Mouse (Mus musculus) layer of hippocampus, postnatal 14 days (tissue): ENCODE data around the gene Uba3. TPM values are rescaled to one million over a fixed set of nuclear protein-coding genes. Genes with fewer than 3 reads are reported as not detected.

Experiments
- DNase-seq, 2 experiments: peaks; one replicate each; pipeline ENCODE4 v3.0.0; 2021 to 2022; ENCODE audit warnings: low spot score in 2 of 2, mixed read lengths in 1 of 2
- total RNA-seq, 2 experiments: library from RNA; stranded (reverse); gene quantifications; 2 replicates each; pipeline ENCODE4 v1.2.3; 2021

Gene Uba3
- total RNA-seq, 2 experiments from 2014 or later = 62.1 to 65.7 TPM

DNA sequence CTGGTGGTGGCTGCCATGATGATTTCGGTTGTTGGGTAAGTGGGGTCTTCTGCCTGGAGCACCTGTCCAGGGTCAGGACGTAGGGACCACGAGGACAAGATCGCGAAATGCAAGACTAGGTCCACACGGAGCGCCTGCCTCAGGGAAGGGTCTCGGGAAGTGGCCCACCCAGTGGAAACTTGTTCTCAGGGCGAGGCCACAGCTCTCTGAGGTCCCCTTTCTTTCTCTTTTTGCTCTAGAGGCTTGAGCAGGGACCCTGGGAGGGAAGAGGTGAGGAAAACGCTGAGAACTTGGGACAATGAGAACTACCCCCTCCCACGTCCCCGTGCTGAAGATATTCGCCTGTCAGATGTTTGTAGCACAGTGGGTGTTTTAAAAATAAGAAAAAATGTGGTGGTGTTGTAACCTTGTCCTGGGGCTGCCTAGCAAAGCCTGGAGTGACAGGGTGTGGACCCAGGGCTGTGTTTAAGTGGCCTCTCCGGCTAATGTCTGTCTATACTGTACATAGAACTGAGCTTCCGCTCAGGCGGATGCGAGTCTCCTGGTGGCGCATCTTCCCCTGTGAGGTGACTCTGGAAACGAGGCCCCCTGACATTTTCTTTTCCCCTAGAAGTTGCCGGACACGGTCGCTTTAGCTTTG, 5.6 kb upstream of the Uba3 start:
- peak in 1 of 2 experiments; percentile 22 for DNase-seq

DNA sequence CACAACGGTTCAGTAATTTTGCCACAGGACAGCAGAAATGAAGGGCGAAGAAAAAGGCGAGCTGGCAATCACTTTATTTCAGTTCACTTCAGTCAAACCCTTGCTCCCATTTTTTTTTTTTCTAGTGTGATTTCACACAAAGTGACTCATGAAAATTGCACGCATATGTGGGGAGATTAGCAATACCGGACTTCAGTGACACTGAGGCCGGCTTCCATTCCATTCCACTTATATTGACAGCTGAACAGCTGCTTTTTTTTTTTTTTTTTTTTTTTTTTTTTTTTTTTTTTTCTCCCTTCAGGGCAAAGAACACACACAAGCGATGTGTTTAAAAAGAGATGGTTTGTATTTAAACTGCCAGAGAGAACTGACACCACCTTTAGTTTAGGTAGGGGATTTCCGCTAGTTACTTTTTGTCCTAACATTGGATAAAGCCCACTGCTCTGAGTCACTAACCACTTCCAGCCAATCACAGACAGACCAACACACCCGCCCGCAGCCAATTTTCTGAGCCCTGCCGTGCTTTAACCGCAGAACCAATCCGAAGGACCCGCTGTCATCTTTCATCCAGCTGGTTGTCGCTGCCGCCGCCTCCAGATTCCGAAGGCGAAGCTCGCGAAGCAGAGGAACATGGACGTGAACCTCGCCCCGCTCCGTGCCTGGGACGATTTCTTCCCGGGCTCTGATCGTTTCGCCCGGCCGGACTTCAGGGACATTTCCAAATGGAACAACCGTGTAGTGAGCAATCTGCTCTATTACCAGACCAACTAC, 4.9 kb upstream of the Uba3 start, which contains the start of gene Arl6ip5:
TSS of gene Arl6ip5 (plus strand) at position 499 of the 771 bp plus-strand sequence.
- DNase-seq = peak; percentile 82 to 90

DNA sequence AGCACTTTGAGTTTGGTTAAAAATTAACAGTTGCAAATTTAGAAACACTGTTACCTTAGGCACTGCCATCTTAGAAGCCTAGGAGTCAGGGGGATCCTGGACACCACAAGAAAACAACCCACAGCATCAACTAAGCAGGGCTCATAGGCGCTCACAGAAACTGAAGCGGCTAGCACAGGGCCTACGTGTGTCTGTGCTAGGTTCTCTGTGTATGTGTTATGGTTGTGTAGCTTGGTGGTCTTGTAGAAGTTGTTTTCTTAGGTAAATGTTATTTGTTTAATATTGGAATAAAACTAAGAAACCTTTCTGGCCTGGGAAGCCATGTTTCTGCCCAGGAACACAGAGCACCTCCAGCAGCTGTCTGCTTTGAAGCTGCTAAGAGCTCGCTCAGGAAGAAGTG, 4.3 kb upstream of the Uba3 start:
- DNase-seq = no peak

DNA sequence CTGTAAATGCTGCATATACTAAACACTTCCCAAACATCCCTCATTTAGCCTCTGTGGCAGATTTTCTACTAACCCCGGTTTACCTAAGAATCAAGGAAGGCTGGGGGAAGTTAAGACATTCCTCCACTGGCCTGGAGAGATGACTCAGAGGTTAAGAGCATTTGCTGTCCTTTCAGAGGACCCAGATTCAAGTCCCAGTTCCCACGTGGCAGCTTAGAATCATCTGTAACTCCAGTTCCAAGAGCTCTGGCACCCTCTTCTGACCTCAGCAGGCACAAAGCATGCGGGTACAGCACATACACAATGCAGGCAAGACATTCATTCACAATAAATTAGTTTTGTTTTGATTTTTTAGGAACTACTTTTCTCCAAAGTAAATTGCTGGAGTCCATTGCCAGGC, 3.8 kb upstream of the Uba3 start:
- DNase-seq = no peak

DNA sequence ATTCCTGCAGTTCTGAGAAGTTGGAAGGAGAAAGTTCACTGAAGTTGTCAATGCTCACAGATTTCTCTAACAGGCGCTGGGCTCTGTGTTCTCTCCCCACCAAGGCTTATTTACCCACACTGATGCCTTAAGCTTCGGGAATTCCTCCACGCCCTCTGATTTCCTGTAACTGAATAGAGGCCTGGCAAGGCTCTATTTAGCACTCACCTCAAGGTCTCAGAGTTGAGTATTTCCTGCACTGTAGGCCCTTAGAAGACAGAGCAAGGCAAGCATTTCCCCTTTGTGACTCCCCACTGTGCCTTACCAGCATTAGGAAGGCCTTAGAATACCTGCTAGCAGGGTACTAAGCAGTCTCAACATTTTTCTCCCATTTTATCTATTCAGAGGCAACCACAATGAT, 3.0 kb upstream of the Uba3 start:
- no peak for DNase-seq

DNA sequence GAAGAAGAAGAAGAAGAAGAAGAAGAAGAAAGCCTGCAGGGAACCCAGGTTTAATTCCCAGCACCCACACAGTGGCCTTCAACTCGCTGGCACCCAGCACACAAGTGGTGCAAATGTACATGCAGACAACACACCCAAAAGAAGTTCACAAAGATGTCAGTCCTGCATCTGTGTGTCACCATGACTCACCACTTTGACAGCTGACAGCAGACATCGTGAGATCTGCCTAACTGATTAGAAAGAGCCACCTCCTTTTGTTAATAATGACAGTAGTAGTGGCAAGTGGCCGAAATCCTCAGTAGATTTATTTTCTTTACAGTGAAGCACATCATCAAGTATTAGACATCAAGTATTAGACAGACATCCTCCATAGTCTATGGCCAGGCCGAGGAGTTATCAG, 1.6 kb upstream of the Uba3 start:
- DNase-seq = no peak

DNA sequence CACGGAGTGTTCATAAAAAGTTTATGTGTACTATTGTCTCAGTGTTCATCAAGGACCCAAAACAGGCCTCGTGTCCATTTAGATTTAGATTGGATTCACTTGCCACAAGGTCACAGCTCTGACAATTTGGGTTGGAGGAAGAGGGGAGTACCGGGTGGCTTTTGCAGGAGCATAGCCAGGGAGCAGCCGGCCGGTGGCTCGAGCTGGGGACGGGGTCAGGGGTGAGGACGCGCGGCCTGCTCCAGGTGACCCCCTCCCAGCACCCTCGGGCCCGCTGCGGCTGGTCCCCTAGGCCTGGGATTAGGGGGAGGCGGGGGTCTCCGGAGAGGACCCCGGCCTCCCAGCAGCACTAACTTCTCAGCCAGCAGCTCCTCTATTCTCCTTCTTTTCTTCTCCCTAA, 495 bp downstream of the Uba3 start:
- DNase-seq = no peak

DNA sequence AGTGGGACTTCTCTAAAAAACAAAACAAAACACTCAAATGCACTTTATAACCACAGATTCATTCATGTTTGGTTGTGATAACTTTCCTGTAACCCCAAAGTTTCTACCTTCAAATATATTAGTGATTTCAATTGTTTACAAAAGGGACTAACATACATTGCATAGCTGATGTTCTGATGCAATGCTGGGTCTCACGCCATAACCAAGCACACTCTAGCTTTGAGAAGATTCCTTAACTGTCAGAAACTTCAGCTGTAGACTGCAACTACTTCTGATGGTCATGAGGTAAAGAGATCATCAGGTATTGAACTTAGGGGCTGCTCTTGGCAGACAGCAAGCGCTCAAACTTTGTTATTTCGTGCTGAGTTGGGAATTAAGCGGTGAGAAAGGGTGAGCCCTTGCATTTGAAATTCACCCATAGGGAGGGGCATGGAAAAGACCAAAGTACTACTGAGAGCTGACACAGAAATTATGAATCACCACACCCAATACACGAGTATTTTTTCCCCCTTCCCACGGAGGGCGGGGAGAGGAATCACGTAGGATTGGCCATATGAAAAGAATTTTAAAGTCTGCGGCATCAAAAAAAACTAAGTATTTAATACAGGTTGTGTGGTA, 1.1 kb downstream of the Uba3 start:
- DNase-seq = no peak

DNA sequence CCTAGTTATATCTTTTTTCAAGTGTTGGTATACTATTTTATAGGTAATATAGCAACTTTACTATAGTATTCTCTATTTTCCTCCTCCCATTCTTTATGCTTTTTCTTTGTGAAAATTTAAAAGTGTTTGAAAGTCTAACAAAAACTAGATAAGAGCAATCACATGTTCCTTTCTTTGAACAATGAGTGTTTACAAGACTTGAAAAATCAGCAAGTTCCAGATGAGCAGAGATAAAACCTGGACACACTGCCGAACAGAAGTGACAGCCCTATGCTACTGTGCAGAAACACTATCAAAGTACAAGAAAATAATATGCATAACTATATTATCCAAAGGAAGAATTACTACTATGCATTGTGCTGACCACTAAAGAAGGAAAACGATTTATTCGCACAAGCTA, 3.0 kb downstream of the Uba3 start:
- DNase-seq = no peak

DNA sequence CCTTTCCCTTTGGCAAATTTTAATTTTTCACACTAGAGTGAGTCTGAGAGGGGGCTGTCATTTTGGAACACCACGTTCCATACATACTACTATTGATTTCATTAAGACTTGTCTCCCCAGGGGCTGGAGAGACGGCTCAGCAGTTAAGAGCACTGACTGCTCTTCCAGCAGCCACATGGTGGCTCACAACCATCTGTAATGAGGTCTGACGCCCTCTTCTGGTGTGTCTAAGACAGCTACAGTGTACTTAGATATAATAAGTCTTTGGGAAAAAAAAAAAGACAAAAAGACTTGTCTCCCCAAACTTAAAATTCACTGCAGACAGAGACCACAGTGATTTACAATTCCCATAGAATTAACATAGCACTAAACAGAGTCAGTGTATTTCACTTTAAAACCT, 5.0 kb downstream of the Uba3 start:
- DNase-seq = no peak

DNA sequence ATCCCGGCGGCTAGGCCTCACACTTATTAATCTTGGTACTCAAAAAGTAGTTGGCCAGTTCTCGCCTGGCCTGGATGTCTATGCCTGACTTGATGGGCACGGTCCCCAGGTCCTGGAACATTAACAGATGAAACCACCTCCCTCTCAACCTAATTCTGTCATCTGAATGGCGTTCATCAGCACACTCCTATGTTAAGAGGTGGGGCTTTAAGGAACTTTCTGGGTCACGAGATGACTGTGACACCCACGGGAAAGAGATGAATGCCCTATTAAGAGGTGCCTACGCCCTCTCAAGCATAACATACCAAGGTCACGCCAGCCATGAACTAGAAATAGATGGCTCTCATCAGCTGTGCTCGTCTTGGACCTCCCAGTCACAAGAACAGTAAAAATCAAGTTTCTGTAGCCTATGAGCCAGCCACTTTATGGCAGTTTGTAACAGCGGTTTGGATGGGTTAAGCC, 26.0 kb downstream of the Uba3 start:
- no peak for DNase-seq

DNA sequence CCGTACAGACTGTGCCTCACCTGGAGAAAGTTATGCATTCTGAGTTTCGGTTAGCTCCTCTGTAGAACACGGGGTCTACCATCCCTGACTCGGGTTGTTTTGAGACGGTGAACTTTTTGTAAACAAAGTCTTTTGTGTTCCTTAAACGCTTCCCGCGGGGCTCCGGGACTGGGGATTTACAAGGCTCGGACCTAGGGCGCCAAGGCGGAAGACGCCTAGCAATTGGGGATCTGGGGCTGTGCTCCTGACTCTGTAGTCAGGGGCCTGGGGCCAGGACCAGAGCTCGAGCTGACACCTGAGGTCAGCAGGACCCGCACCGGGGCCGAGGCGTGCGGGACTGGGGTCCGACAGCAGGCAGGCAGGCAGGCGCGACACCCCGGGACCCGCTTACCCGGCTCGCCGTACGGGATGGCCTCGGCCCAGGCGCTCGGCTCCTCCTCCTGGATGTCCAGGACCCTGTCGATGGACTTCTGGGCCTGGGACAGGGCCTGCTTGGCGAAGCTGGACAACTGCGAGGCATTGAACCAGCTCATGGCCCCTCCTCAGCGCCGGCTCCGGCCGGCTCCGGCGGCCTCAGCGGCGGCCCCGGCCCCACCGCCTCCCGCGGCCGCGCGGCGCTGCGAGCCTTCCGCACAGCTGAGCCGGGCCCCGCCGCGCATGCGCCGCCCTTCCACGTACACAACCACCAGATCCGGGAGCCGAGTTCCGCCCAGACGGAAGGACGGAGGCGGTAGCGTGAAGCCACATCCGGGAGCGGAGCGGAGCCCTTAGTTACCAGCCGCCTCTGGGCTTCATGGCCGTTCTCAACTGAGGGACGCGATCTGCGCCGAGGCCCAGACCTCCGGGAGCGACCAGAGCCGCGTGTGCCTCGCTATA, 26.7 kb downstream of the Uba3 start, which contains the start of gene Tmf1:
TSS of gene Tmf1 (minus strand) at position 632 of the 876 bp plus-strand sequence.
- DNase-seq = peak; percentile 91 to 97

DNA sequence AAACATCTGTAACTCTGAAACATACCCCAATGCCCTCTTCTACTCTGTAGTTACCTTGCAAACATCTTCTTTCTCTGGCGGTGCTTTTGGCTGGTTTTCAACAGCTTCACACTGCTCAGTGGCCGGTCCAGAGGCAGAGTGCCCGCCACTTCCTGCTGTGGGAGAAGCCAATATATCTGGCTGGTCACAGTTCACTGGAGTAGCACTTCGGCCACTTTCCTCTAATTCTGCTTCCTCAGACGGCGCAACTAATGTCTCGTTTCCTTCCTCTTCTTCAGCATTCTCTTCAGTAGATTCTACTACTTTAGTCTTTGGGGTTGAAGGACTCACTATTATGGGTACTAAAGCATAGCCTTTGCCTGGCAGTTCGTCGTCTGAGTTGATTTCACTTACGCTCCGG, 29.7 kb downstream of the Uba3 start:
- DNase-seq = peak in 1 of 2 experiments; percentile 9

DNA sequence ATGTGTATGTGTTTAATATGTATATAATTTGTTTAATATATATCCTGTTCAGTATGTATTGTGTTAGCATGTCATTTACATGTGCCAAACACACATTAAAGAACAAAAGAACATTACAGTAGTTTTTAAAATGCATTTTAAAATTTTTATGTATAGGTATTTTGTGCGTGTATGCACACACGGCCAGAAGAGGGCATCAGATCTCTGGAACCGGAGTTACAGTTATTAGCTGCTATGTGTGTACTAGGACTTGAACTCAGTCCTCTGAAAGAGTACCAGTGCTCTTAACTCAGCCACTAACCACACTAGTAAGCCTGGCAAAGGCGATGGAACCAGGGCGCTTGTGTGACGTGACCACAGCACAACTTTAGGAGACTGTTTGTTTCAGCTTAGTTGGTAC, 55.3 kb downstream of the Uba3 start:
- DNase-seq = no peak

DNA sequence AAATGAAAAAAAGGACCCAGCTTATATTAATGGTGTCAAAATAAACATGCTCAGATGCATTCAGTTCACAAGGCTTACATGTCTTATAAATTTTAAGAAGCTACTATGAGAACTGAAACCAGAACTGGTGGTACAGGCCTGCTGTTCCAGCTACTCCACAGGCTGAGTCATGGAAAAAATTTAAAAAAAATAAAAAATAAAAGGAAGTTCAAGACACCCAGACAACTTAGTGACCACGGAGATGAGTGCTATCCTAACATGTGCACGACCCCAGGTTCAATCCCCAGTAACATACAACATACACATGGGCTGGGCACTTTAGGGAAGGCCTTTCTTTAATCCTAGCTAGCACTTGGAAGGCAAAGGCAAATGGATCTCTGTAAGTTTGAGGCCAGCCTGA, 55.7 kb downstream of the Uba3 start:
- DNase-seq = no peak

DNA sequence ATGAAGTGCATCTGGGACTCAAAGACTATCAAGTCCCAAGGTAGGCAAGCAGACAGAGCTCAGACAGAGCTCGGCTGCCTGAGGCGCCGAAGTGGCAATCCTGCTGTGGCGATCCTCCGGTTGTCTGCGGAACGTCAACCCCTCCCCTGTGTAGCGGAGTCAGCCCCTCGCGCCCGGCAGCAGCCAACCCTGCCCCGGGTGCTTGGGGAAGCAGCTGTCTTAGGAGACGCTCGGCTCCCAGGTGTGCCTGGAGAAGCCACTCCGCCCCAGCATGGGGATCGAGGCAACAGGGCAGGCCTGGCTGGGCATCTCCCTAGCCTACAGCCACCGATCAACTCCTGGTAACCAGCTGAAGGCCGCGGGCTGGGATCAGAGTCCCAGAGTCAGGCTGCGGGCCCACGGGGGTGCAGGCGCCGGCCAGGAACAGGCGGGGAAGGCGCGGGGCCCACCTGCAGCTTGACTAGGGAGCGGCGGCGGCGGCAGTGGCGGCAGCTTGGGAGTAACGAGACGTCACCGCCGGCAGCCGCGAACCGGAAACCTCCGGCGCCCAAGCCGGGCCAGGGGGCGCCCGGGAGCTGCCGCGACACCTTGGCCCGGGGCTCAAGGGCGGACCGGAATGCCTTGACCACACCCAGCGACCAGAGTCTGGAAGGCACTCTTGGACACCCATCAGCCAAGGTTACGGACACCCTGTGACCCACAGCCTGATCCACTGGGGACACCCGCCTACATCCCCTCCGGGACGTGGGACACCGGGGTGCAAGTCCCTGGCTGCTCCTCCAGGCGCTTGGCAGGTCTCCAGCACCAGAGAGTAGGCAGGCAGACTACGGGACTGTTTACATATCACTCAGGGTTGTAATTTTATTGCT, 56.8 kb downstream of the Uba3 start, which contains the start of gene Eogt:
TSS of gene Eogt (minus strand) at position 800 of the 869 bp plus-strand sequence.
- DNase-seq = peak; percentile 58 to 70

DNA sequence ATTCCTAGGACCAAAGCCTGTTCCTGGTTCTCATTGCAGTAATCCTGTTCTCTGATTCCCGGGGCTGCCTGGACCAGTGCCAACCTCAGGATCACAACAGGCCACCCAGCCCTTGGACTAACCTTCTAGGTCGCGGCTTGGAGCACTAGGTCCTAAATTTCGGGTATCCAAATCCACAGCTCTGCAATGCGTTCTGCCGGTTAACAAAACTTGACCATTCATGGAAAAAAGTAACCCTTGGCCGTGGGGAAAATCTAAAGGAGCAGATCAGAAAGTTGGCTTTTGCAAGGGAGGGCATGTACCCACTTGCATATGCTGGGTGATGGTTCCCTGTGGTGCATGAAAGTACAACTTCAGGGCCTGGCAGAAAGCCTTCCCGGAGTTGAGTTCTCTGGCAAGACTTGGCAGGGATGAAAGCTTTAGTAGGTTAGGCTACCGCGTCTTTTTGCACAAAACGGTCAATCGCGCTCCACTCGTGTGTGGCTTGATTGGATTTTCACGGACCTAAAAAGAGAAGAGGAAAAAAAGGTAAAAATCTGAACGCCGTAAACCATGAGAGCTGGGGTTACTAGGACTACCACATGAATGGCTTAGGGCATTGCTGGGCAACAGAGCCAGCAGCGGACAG, 57.6 kb downstream of the Uba3 start:
- peak; percentile 31 to 45 for DNase-seq

DNA sequence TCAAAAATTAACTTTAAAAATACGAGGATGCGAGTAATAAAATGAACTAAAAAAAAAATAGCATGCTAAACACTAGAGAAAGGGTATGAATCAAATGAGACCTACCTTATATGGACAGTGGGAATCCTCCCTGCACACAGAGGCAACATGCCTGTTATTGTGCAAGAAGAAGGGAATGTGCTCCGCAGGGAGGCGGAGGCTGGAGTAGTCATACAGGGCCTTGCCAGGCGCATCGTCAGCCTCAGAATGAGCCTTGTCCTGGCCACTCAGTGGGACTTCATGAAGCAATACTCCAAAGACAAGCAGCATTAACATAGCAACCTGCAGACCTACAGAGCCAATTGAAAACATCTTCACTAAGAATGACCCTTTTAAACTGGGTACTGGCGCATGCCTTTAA, 60.3 kb downstream of the Uba3 start:
- no peak for DNase-seq

DNA sequence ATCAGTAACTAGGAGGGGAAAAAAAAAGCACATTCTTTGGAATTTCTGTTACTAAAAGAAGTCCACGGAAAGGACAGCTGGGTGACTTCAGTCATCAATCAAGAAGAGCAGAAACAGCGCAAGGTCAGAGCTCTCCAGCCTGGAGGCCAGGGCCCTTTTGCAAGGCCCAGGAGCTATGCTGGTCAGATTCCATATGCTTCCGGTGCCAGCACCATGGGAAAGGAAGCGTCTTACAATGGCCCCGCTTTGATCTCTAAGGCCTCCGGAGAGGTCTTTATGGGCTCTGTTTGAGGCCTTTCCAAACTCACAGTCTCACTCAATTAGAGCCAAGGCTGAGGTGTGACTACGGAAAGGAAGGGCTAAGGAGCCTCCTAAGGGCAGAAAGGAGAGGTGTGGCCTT, 61.1 kb downstream of the Uba3 start:
- no peak for DNase-seq

DNA sequence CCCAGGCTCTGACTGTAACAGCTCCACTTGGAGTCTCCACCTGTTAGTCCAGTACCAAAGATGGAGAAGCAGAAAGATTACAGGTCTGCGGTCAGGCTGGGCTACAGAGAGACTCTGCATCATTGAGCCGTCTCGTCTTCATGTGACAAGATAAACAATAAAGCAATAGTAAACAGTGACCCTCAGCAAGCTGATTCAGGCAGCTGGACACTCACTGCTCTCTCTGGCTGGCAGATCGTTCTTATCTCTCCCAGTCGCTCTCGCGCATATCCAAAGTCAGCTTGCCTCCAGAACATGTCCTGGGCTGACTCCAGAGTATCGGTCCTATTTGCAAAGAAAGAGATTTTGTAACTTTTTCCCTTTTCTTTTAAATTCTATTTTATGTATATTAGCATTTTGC, 62.8 kb downstream of the Uba3 start:
- no peak for DNase-seq
